Mouse (Mus musculus) ES-Bruce4 (cell line): Measurements from ENCODE around the gene H3f3a. TPM values are rescaled to one million over a fixed set of nuclear protein-coding genes. Genes with fewer than 3 reads are reported as not detected.

Experiments used
- H3K27ac ChIP-seq: 2 replicates; pipeline ENCODE4 v1.5.1; 2012; ENCODE audit warnings: low read length, inconsistent platforms; ENCODE audit not compliant: insufficient read depth
- H3K27me3 ChIP-seq: 2 replicates; pipeline ENCODE4 v1.6.1; 2012; ENCODE audit warnings: mild to moderate bottlenecking, low read length, inconsistent platforms; ENCODE audit not compliant: control insufficient read depth, poor library complexity, insufficient read depth, severe bottlenecking
- H3K36me3 ChIP-seq: 2 replicates; pipeline ENCODE4 v1.6.1; 2012; ENCODE audit warnings: inconsistent platforms, mild to moderate bottlenecking, low read length, moderate library complexity; ENCODE audit not compliant: control insufficient read depth, poor library complexity, insufficient read depth, severe bottlenecking
- H3K4me1 ChIP-seq: one replicate; pipeline ENCODE4 v1.8.1; 2011; ENCODE audit warnings: low read length; ENCODE audit not compliant: control insufficient read depth, insufficient read depth
- H3K4me3 ChIP-seq: 2 replicates; pipeline ENCODE4 v1.5.1; 2011; ENCODE audit warnings: low read depth, mild to moderate bottlenecking, low read length
- H3K9ac ChIP-seq: 2 replicates; pipeline ENCODE4 v1.6.1; 2012; ENCODE audit warnings: low read depth, mild to moderate bottlenecking, inconsistent platforms; ENCODE audit not compliant: poor library complexity, severe bottlenecking
- H3K9me3 ChIP-seq: replicated peaks from 2 replicates; pipeline ENCODE4 v1.6.1; 2012; ENCODE audit warnings: mild to moderate bottlenecking, low read length, inconsistent platforms; ENCODE audit not compliant: control insufficient read depth, poor library complexity, insufficient read depth, severe bottlenecking
- CTCF ChIP-seq: IDR thresholded peaks from one replicate; pipeline ENCODE4 v1.8.1; 2011; ENCODE audit warnings: low read depth, low read length
- EP300 ChIP-seq: IDR thresholded peaks from 2 replicates; pipeline ENCODE4 v1.6.1; 2011; ENCODE audit warnings: low read depth, low read length; ENCODE audit not compliant: insufficient read depth
- POLR2A ChIP-seq: IDR thresholded peaks from one replicate; pipeline ENCODE4 v1.8.1; 2011; ENCODE audit warnings: low read length; ENCODE audit not compliant: insufficient read depth
- polyA plus RNA-seq: library from polyadenylated mRNA; stranded (reverse); fragments of >200 nt; gene quantifications from 2 replicates; pipeline ENCODE4 v1.2.4, GENCODE M21; 2011; ENCODE audit warnings: low read depth; ENCODE audit not compliant: missing spikeins, insufficient read depth, insufficient read length

H3f3a gene
- polyA plus RNA-seq, 1 experiment = 679 TPM

DNA sequence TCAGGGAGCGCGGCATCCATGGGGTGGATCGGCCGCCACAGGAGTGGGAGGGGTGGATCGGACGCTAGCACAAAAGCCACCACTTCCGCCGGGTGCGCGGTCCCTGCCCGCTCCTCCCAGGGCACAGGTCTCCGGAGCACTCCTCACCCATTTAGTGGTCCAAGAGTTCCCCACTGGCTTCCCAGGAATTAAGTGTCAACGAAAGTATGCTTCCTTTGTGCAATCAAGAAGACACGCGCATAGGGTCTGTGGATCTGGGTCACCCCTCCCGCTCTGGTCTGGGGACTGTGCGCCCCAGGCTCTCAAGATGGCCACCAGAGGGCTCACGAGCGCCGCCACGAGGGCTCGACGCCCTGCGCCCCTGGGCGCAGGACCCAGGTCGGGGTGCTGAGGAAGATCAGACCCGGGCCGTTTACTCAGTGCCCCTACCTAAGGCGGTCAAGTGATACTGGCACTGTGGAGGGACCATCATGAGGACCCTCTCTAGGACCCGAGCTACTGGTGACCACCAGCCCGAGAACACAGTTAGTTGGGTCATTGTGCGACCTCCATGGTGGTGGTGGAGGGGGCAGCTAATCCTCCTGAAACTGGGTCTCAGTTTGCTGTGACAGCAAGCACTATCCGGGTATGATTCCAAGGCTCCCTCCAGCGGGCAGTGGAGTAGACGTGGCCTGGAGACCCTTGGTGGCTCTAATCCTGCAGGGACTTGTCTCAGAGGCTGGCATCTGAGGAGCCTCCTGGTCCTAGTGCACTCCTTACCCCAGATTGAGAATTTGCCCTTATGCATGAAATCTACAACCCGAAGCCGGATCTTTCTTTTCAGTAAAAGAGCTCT, 45.2 kb downstream of the H3f3a start:
- Histone ChIP-seq H3K4me3 (peak overlapping the region; percentile 88), H3K27ac (no peak overlapping the region), H3K27me3 (no peaks in the 10 kb centered on the region), H3K9ac (peak overlapping the region; percentile 68), H3K4me1 (no peaks in the 10 kb centered on the region), H3K36me3 (no peaks in the 10 kb centered on the region), H3K9me3 (no peaks in the 10 kb centered on the region; the same call in 1 of the 2 replicates)
- TF ChIP-seq POLR2A (no peak), EP300 (no peak), CTCF (peak; percentile 58)

DNA sequence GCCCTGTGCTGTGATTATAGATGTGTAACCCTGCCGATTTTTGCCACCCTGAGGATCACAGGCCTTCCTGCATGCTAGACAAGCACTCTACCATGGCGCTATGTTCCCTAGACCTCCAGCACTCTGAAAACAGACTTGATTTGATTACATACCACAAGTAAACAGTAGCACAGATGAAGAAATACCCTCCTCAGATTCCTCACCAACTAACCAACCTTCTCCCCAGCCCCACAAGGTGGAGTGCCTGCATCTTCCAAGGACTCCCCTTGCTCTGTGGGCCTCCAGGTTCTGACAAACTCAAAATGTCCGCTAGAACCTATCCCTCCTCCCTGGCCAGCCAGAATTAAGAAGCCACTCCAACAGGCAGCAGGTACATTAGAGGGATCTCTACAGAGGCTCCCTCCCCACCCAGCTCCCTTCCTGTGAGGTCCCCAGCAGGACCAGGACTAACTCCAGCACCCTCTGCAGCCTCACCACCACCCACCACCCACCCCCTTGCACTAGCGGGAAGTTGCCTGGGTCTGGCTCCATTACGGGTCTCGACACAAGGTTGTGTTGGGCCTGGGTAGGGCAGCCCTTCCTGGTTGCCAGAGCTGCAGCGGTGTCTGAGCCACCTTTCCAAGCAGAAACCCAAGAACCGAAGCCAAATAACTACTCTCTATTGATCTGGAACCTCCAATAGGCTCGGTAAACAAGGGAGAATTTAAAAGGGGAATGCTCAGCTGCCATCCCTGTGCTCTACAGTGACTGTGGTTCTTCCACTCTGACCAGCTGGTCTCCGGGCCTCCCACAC, 46.0 kb downstream of the H3f3a start:
- TF ChIP-seq EP300 (no peak), CTCF (no peak), POLR2A (no peak)
- H3K4me1 ChIP-seq = no peaks in the 10 kb centered on the region
- H3K36me3 ChIP-seq = no peaks in the 10 kb centered on the region
- peak overlapping the region; percentile 88 for H3K4me3 ChIP-seq
- no peaks in the 10 kb centered on the region for H3K27me3 ChIP-seq
- peak overlapping the region; percentile 68 for H3K9ac ChIP-seq
- H3K9me3 ChIP-seq = no peaks in the 10 kb centered on the region; the same call in 1 of the 2 replicates
- H3K27ac ChIP-seq = no peak overlapping the region

DNA sequence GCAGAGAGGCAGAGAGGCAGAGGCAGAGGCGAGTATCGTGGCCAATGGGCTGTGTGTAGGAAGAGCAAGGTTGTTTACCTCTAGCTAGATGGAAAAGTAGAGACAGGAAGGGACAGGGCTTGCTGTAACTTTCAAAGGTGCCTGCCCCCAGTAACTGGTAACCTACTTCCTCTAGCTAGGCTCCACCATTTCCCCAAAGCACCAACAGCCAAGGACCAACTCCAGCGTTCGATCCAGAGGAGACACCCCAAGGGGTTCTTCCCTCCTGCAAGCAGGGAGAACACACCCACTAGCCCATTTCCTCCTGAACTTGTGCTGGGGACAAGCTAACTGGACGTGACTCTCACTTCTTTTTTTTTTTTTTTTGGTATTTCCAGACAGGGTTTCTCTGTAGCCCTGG, 47.2 kb downstream of the H3f3a start:
- Histone ChIP-seq H3K4me3 (no peak overlapping the region), H3K9ac (no peak overlapping the region), H3K27me3 (no peaks in the 10 kb centered on the region), H3K4me1 (peaks cover 6% of the 10 kb centered on the region), H3K9me3 (no peaks in the 10 kb centered on the region), H3K27ac (no peak overlapping the region), H3K36me3 (no peaks in the 10 kb centered on the region)
- TF ChIP-seq EP300 = no peak
- TF ChIP-seq CTCF = no peak
- TF ChIP-seq POLR2A = no peak

DNA sequence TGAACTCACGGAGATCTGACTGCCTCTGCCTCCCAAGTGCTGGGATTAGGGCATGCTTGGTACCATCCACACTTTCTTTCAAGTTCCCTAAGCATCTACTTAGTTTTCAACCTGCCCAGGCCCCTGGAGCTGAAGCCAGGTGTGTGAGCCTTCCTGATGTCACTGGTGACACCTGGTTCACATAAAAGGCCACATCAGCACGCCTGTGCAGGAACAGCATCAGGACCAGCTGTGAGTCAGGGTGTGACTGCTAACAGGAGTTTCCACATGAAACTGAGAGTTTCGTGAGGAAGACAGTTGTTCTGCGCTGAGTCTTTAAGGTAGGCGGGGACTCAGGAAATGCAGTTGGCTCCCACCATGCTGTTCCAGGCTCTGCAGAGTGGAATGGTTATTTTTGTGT, 48.4 kb downstream of the H3f3a start:
- Histone ChIP-seq H3K4me3 (no peak overlapping the region), H3K27ac (no peak overlapping the region), H3K9ac (no peak overlapping the region), H3K36me3 (no peaks in the 10 kb centered on the region), H3K4me1 (peaks cover 6% of the 10 kb centered on the region), H3K9me3 (no peaks in the 10 kb centered on the region), H3K27me3 (no peaks in the 10 kb centered on the region)
- TF ChIP-seq POLR2A (no peak), CTCF (no peak), EP300 (no peak)

DNA sequence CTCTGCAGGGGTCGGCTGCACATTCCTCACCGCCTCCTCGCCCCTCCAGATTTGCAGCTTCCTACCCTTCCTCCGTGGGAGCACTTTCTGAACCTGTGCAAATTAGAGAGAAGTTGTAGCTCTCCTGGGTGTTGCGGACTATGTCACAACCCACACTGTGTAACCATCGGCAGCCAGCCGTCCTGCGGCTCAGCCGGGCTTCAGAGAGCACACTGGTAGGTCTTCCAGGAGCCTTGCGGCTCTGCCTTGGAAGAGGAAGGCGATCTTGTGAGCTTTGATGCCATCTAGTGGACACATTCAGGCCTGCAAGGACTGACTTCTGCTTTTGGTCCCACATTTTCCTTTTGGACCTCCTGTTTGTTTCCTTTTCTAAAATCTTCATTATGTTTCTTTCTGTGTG, 49.9 kb downstream of the H3f3a start:
- Histone ChIP-seq H3K36me3 (no peaks in the 10 kb centered on the region), H3K9ac (peak overlapping the region; percentile 17; the same call in 1 of the 2 replicates), H3K27ac (no peak overlapping the region), H3K4me3 (peak overlapping the region; percentile 45), H3K4me1 (peaks cover 6% of the 10 kb centered on the region), H3K9me3 (no peaks in the 10 kb centered on the region), H3K27me3 (no peaks in the 10 kb centered on the region)
- TF ChIP-seq CTCF (peak; percentile 85), POLR2A (no peak)
